Mouse (Mus musculus): ENCODE measurements at regions not wholly inside any gene's neighbourhood (a gene's known extent, or its start where the extent isn't known, plus 50 kb on each side); places are given as distances from the start of the nearest gene placed in this dataset.

- Histone ChIP-seq H3K27me3 (ENCODE audit: control insufficient read depth, insufficient read depth, low read length) (no peaks in the 10 kb centered on the region), H3K27ac (replicated peaks; ENCODE audit: insufficient read depth, low read depth, low read length) (no peak overlapping the region), H3K4me1 (ENCODE audit: control insufficient read depth, insufficient read depth, low read length) (no peaks in the 10 kb centered on the region), H3K9ac (ENCODE audit: low read depth, low read length) (no peak overlapping the region), H3K36me3 (ENCODE audit: control insufficient read depth, insufficient read depth, low read length) (no peaks in the 10 kb centered on the region), H3K4me3 (ENCODE audit: insufficient read depth, low read depth, low read length) (no peak overlapping the region), H3K79me2 (ENCODE audit: control insufficient read depth, insufficient read depth, low read length) (no peaks in the 10 kb centered on the region)
- TF ChIP-seq POLR2A (IDR thresholded peaks at IDR 0.05; ENCODE audit: extremely low read depth, insufficient read depth, low read length) (no peak), CTCF (IDR thresholded peaks at IDR 0.05; ENCODE audit: low read depth, low read length) (no peak)
- DNase-seq (ENCODE audit: extremely low read depth, low read depth, low spot score): no peak
- 79% methylated on average over 4 of the region's 4 CpGs for WGBS
Measured at GRCm38 (mm10) chr14:72848271-72848955, 138.6 kb upstream of the Fndc3a start.

- H3K4me1 ChIP-seq (ENCODE audit: control insufficient read depth, insufficient read depth, low read length): no peaks in the 10 kb centered on the region
- no peaks in the 10 kb centered on the region for H3K79me2 ChIP-seq (ENCODE audit: control insufficient read depth, insufficient read depth, low read length)
- H3K27me3 ChIP-seq (ENCODE audit: control insufficient read depth, insufficient read depth, low read length): no peaks in the 10 kb centered on the region
- TF ChIP-seq POLR2A (IDR thresholded peaks at IDR 0.05; ENCODE audit: extremely low read depth, insufficient read depth, low read length) (no peak), CTCF (IDR thresholded peaks at IDR 0.05; ENCODE audit: low read depth, low read length) (no peak)
- no peak overlapping the region for H3K4me3 ChIP-seq (ENCODE audit: insufficient read depth, low read depth, low read length)
- no peak for DNase-seq (ENCODE audit: extremely low read depth, low read depth, low spot score)
- H3K27ac ChIP-seq (replicated peaks; ENCODE audit: insufficient read depth, low read depth, low read length): no peak overlapping the region
- no peaks in the 10 kb centered on the region for H3K36me3 ChIP-seq (ENCODE audit: control insufficient read depth, insufficient read depth, low read length)
- 26% methylated on average over 7 of the region's 7 CpGs for WGBS
- no peak overlapping the region for H3K9ac ChIP-seq (ENCODE audit: low read depth, low read length)
Measured at GRCm38 (mm10) chr14:72847466-72847865, 137.7 kb upstream of the Fndc3a start.

GRCm38 (mm10) chr14:72845621-72846440 is 136.0 kb upstream of the Fndc3a start:
- Histone ChIP-seq H3K36me3 (ENCODE audit: control insufficient read depth, insufficient read depth, low read length) (no peaks in the 10 kb centered on the region), H3K4me3 (ENCODE audit: insufficient read depth, low read depth, low read length) (no peak overlapping the region), H3K79me2 (ENCODE audit: control insufficient read depth, insufficient read depth, low read length) (no peaks in the 10 kb centered on the region), H3K4me1 (ENCODE audit: control insufficient read depth, insufficient read depth, low read length) (no peaks in the 10 kb centered on the region), H3K27ac (replicated peaks; ENCODE audit: insufficient read depth, low read depth, low read length) (no peak overlapping the region), H3K27me3 (ENCODE audit: control insufficient read depth, insufficient read depth, low read length) (no peaks in the 10 kb centered on the region), H3K9ac (ENCODE audit: low read depth, low read length) (no peak overlapping the region)
- TF ChIP-seq POLR2A (IDR thresholded peaks at IDR 0.05; ENCODE audit: extremely low read depth, insufficient read depth, low read length) (no peak), CTCF (IDR thresholded peaks at IDR 0.05; ENCODE audit: low read depth, low read length) (no peak)
- no peak for DNase-seq (ENCODE audit: extremely low read depth, low read depth, low spot score)
- WGBS: 92% methylated on average over 5 of the region's 5 CpGs

GRCm38 (mm10) chr14:72844753-72845369 is 135.1 kb upstream of the Fndc3a start:
- Histone ChIP-seq H3K4me3 (ENCODE audit: insufficient read depth, low read depth, low read length) (no peak overlapping the region), H3K4me1 (ENCODE audit: control insufficient read depth, insufficient read depth, low read length) (no peaks in the 10 kb centered on the region), H3K27ac (replicated peaks; ENCODE audit: insufficient read depth, low read depth, low read length) (no peak overlapping the region), H3K27me3 (ENCODE audit: control insufficient read depth, insufficient read depth, low read length) (no peaks in the 10 kb centered on the region), H3K36me3 (ENCODE audit: control insufficient read depth, insufficient read depth, low read length) (no peaks in the 10 kb centered on the region), H3K79me2 (ENCODE audit: control insufficient read depth, insufficient read depth, low read length) (no peaks in the 10 kb centered on the region), H3K9ac (ENCODE audit: low read depth, low read length) (no peak overlapping the region)
- no peak for DNase-seq (ENCODE audit: extremely low read depth, low read depth, low spot score)
- TF ChIP-seq POLR2A (IDR thresholded peaks at IDR 0.05; ENCODE audit: extremely low read depth, insufficient read depth, low read length) (no peak), CTCF (IDR thresholded peaks at IDR 0.05; ENCODE audit: low read depth, low read length) (no peak)
- WGBS: 59% methylated on average over 5 of the region's 5 CpGs

- 74% methylated on average over 1 of the region's 1 CpGs for WGBS
- Histone ChIP-seq H3K27me3 (ENCODE audit: control insufficient read depth, insufficient read depth, low read length) (no peaks in the 10 kb centered on the region), H3K4me3 (ENCODE audit: insufficient read depth, low read depth, low read length) (no peak overlapping the region), H3K4me1 (ENCODE audit: control insufficient read depth, insufficient read depth, low read length) (no peaks in the 10 kb centered on the region), H3K36me3 (ENCODE audit: control insufficient read depth, insufficient read depth, low read length) (no peaks in the 10 kb centered on the region), H3K9ac (ENCODE audit: low read depth, low read length) (no peak overlapping the region), H3K79me2 (ENCODE audit: control insufficient read depth, insufficient read depth, low read length) (no peaks in the 10 kb centered on the region), H3K27ac (replicated peaks; ENCODE audit: insufficient read depth, low read depth, low read length) (no peak overlapping the region)
- no peak for TF ChIP-seq POLR2A (IDR thresholded peaks at IDR 0.05; ENCODE audit: extremely low read depth, insufficient read depth, low read length)
- no peak for TF ChIP-seq CTCF (IDR thresholded peaks at IDR 0.05; ENCODE audit: low read depth, low read length)
- no peak for DNase-seq (ENCODE audit: extremely low read depth, low read depth, low spot score)
Measured at GRCm38 (mm10) chr14:72841753-72842152, 131.9 kb upstream of the Fndc3a start.
